Mouse (Mus musculus): ENCODE data around the gene Suclg2. TPM values are rescaled to one million over a fixed set of nuclear protein-coding genes. Genes with fewer than 3 reads are reported as not detected.

Suclg2 gene
- polyA plus RNA-seq, 1 experiment from 2014 or later, result 67.6 TPM

- Histone ChIP-seq H3K4me1 (replicated peaks; ENCODE audit: control insufficient read depth, insufficient read depth) (no peaks in the 10 kb centered on the region), H3K4me2 (replicated peaks; ENCODE audit: low read depth) (no peak overlapping the region), H3K9me3 (ENCODE audit: control insufficient read depth, low read length) (no peaks in the 10 kb centered on the region), H3K4me3 (ENCODE audit: low read depth, low read length) (no peak overlapping the region), H3K36me3 (ENCODE audit: control insufficient read depth, insufficient read depth, low read length) (no peaks in the 10 kb centered on the region), H3K9ac (ENCODE audit: low read length) (no peak overlapping the region), H3K27ac (replicated peaks) (no peak overlapping the region; the same call in 1 of the 2 replicates), H3K27me3 (ENCODE audit: control insufficient read depth, insufficient read depth, low read length) (no peaks in the 10 kb centered on the region)
- DNase-seq (ENCODE audit: low spot score) (no peak), ATAC-seq (ENCODE audit: low FRiP score, low TSS enrichment) (no peak)
- no peak for TF ChIP-seq CTCF (IDR thresholded peaks at IDR 0.05; ENCODE audit: low read depth)
- TF ChIP-seq EP300 (optimal IDR thresholded peaks at IDR 0.05), result no peak
- 68% methylated on average over 7 of the region's 7 CpGs for WGBS
Measured at GRCm38 (mm10) chr6:95546189-95546832, 172.3 kb downstream of the Suclg2 start.

- Histone ChIP-seq H3K36me3 (ENCODE audit: control insufficient read depth, insufficient read depth, low read length) (no peaks in the 10 kb centered on the region), H3K27me3 (ENCODE audit: control insufficient read depth, insufficient read depth, low read length) (no peaks in the 10 kb centered on the region), H3K27ac (replicated peaks) (no peak overlapping the region), H3K9me3 (ENCODE audit: control insufficient read depth, low read length) (no peaks in the 10 kb centered on the region), H3K4me3 (ENCODE audit: low read depth, low read length) (no peak overlapping the region), H3K9ac (ENCODE audit: low read length) (no peak overlapping the region), H3K4me1 (replicated peaks; ENCODE audit: control insufficient read depth, insufficient read depth) (no peaks in the 10 kb centered on the region), H3K4me2 (replicated peaks; ENCODE audit: low read depth) (no peak overlapping the region)
- DNase-seq (ENCODE audit: low spot score) (no peak), ATAC-seq (ENCODE audit: low FRiP score, low TSS enrichment) (no peak)
- TF ChIP-seq CTCF (IDR thresholded peaks at IDR 0.05; ENCODE audit: low read depth) (no peak), EP300 (optimal IDR thresholded peaks at IDR 0.05) (no peak)
Measured at GRCm38 (mm10) chr6:95545714-95546113, 172.9 kb downstream of the Suclg2 start.

- H3K36me3 ChIP-seq (ENCODE audit: control insufficient read depth, insufficient read depth, low read length), result no peaks in the 10 kb centered on the region
- H3K4me1 ChIP-seq (replicated peaks; ENCODE audit: control insufficient read depth, insufficient read depth), result no peaks in the 10 kb centered on the region
- no peaks in the 10 kb centered on the region for H3K9me3 ChIP-seq (ENCODE audit: control insufficient read depth, low read length)
- no peak for TF ChIP-seq CTCF (IDR thresholded peaks at IDR 0.05; ENCODE audit: low read depth)
- TF ChIP-seq EP300 (optimal IDR thresholded peaks at IDR 0.05), result no peak
- no peak for ATAC-seq (ENCODE audit: low FRiP score, low TSS enrichment)
- no peak for DNase-seq (ENCODE audit: low spot score)
- H3K27ac ChIP-seq (replicated peaks), result no peak overlapping the region
- no peak overlapping the region for H3K4me2 ChIP-seq (replicated peaks; ENCODE audit: low read depth)
- H3K4me3 ChIP-seq (ENCODE audit: low read depth, low read length), result no peak overlapping the region
- H3K9ac ChIP-seq (ENCODE audit: low read length), result no peak overlapping the region
- 74% methylated on average over 3 of the region's 3 CpGs for WGBS
- H3K27me3 ChIP-seq (ENCODE audit: control insufficient read depth, insufficient read depth, low read length), result no peaks in the 10 kb centered on the region
Measured at GRCm38 (mm10) chr6:95545296-95545695, 173.3 kb downstream of the Suclg2 start.

GRCm38 (mm10) chr6:95535191-95535590 is 183.4 kb downstream of the Suclg2 start:
- WGBS, result 50% methylated on average over 3 of the region's 3 CpGs
- H3K27ac ChIP-seq (replicated peaks), result no peak overlapping the region
- no peak overlapping the region for H3K9ac ChIP-seq (ENCODE audit: low read length)
- H3K27me3 ChIP-seq (ENCODE audit: control insufficient read depth, insufficient read depth, low read length), result no peaks in the 10 kb centered on the region
- H3K4me3 ChIP-seq (ENCODE audit: low read depth, low read length), result no peak overlapping the region
- TF ChIP-seq EP300 (optimal IDR thresholded peaks at IDR 0.05) (no peak), CTCF (IDR thresholded peaks at IDR 0.05; ENCODE audit: low read depth) (no peak)
- no peaks in the 10 kb centered on the region for H3K36me3 ChIP-seq (ENCODE audit: control insufficient read depth, insufficient read depth, low read length)
- no peak overlapping the region for H3K4me2 ChIP-seq (replicated peaks; ENCODE audit: low read depth)
- H3K9me3 ChIP-seq (ENCODE audit: control insufficient read depth, low read length), result no peaks in the 10 kb centered on the region
- no peaks in the 10 kb centered on the region for H3K4me1 ChIP-seq (replicated peaks; ENCODE audit: control insufficient read depth, insufficient read depth)
- DNase-seq (ENCODE audit: low spot score) (no peak), ATAC-seq (ENCODE audit: low FRiP score, low TSS enrichment) (no peak)

- no peak for ATAC-seq (ENCODE audit: low FRiP score, low TSS enrichment)
- DNase-seq (ENCODE audit: low spot score), result no peak
Measured at GRCm38 (mm10) chr6:95519846-95520245, 198.8 kb downstream of the Suclg2 start.

GRCm38 (mm10) chr6:95518406-95518805 is 200.2 kb downstream of the Suclg2 start:
- no peak overlapping the region for H3K4me2 ChIP-seq (replicated peaks; ENCODE audit: low read depth)
- H3K27me3 ChIP-seq (ENCODE audit: control insufficient read depth, insufficient read depth, low read length), result no peaks in the 10 kb centered on the region
- WGBS, result 67% methylated on average over 2 of the region's 2 CpGs
- ATAC-seq (ENCODE audit: low FRiP score, low TSS enrichment) (no peak), DNase-seq (ENCODE audit: low spot score) (no peak)
- no peak for TF ChIP-seq EP300 (optimal IDR thresholded peaks at IDR 0.05)
- TF ChIP-seq CTCF (IDR thresholded peaks at IDR 0.05; ENCODE audit: low read depth), result peak; percentile 68
- no peak overlapping the region for H3K4me3 ChIP-seq (ENCODE audit: low read depth, low read length)
- no peak overlapping the region for H3K27ac ChIP-seq (replicated peaks)
- H3K9me3 ChIP-seq (ENCODE audit: control insufficient read depth, low read length), result no peaks in the 10 kb centered on the region
- no peaks in the 10 kb centered on the region for H3K4me1 ChIP-seq (replicated peaks; ENCODE audit: control insufficient read depth, insufficient read depth)
- H3K9ac ChIP-seq (ENCODE audit: low read length), result no peak overlapping the region
- H3K36me3 ChIP-seq (ENCODE audit: control insufficient read depth, insufficient read depth, low read length), result no peaks in the 10 kb centered on the region; the same call in 1 of the 2 replicates

More at GRCm38 (mm10) chr6:95519846-95520245, 198.8 kb downstream of the Suclg2 start:
- no peak overlapping the region for H3K27ac ChIP-seq (replicated peaks)
- H3K4me2 ChIP-seq (replicated peaks; ENCODE audit: low read depth), result no peak overlapping the region
- no peaks in the 10 kb centered on the region for H3K9me3 ChIP-seq (ENCODE audit: control insufficient read depth, low read length)
- no peaks in the 10 kb centered on the region; the same call in 1 of the 2 replicates for H3K36me3 ChIP-seq (ENCODE audit: control insufficient read depth, insufficient read depth, low read length)
- no peak overlapping the region for H3K4me3 ChIP-seq (ENCODE audit: low read depth, low read length)
- no peak overlapping the region for H3K9ac ChIP-seq (ENCODE audit: low read length)
- TF ChIP-seq EP300 (optimal IDR thresholded peaks at IDR 0.05) (no peak), CTCF (IDR thresholded peaks at IDR 0.05; ENCODE audit: low read depth) (no peak)
- WGBS, result 51% methylated on average over 2 of the region's 2 CpGs
- H3K4me1 ChIP-seq (replicated peaks; ENCODE audit: control insufficient read depth, insufficient read depth), result no peaks in the 10 kb centered on the region
- no peaks in the 10 kb centered on the region for H3K27me3 ChIP-seq (ENCODE audit: control insufficient read depth, insufficient read depth, low read length)
